Mouse (Mus musculus): ENCODE data around the gene Robo2. TPM values are rescaled to one million over a fixed set of nuclear protein-coding genes. Genes with fewer than 3 reads are reported as not detected.

Gene Robo2
- polyA plus RNA-seq, 1 experiment: not detected

- no peak for TF ChIP-seq GATA1 (IDR thresholded peaks at IDR 0.05; ENCODE audit: low read length)
Measured at GRCm38 (mm10) chr16:74182509-74183113, 229.0 kb downstream of the Robo2 start.

- no peak for TF ChIP-seq GATA1 (IDR thresholded peaks at IDR 0.05; ENCODE audit: low read length)
Measured at GRCm38 (mm10) chr16:74172673-74173072, 239.0 kb downstream of the Robo2 start.

- no peak for TF ChIP-seq GATA1 (IDR thresholded peaks at IDR 0.05; ENCODE audit: low read length)
Measured at GRCm38 (mm10) chr16:74169642-74170041, 242.0 kb downstream of the Robo2 start.

GRCm38 (mm10) chr16:74169121-74169520 lies 242.5 kb downstream of the Robo2 start:
- TF ChIP-seq GATA1 (IDR thresholded peaks at IDR 0.05; ENCODE audit: low read length): no peak

GRCm38 (mm10) chr16:74167832-74168231 lies 243.8 kb downstream of the Robo2 start:
- no peak for TF ChIP-seq GATA1 (IDR thresholded peaks at IDR 0.05; ENCODE audit: low read length)

GRCm38 (mm10) chr16:74162041-74162440 lies 249.6 kb downstream of the Robo2 start:
- no peak for TF ChIP-seq GATA1 (IDR thresholded peaks at IDR 0.05; ENCODE audit: low read length)

GRCm38 (mm10) chr16:74159189-74159588 lies 252.4 kb downstream of the Robo2 start:
- TF ChIP-seq GATA1 (IDR thresholded peaks at IDR 0.05; ENCODE audit: low read length): no peak

- no peak for TF ChIP-seq GATA1 (IDR thresholded peaks at IDR 0.05; ENCODE audit: low read length)
Measured at GRCm38 (mm10) chr16:74136181-74136580, 275.4 kb downstream of the Robo2 start.

GRCm38 (mm10) chr16:74132833-74133232 lies 278.8 kb downstream of the Robo2 start:
- no peak for TF ChIP-seq GATA1 (IDR thresholded peaks at IDR 0.05; ENCODE audit: low read length)

GRCm38 (mm10) chr16:74131370-74131769 lies 280.3 kb downstream of the Robo2 start:
- TF ChIP-seq GATA1 (IDR thresholded peaks at IDR 0.05; ENCODE audit: low read length): no peak

GRCm38 (mm10) chr16:74128443-74128983 lies 283.1 kb downstream of the Robo2 start:
- no peak for TF ChIP-seq GATA1 (IDR thresholded peaks at IDR 0.05; ENCODE audit: low read length)

- no peak for TF ChIP-seq GATA1 (IDR thresholded peaks at IDR 0.05; ENCODE audit: low read length)
Measured at GRCm38 (mm10) chr16:74113155-74113554, 298.5 kb downstream of the Robo2 start.

- no peak for TF ChIP-seq GATA1 (IDR thresholded peaks at IDR 0.05; ENCODE audit: low read length)
Measured at GRCm38 (mm10) chr16:74111101-74111500, 300.5 kb downstream of the Robo2 start.

- TF ChIP-seq GATA1 (IDR thresholded peaks at IDR 0.05; ENCODE audit: low read length): no peak
Measured at GRCm38 (mm10) chr16:74092997-74093801, 318.4 kb downstream of the Robo2 start.

GRCm38 (mm10) chr16:74089951-74090350 lies 321.7 kb downstream of the Robo2 start:
- no peak for TF ChIP-seq GATA1 (IDR thresholded peaks at IDR 0.05; ENCODE audit: low read length)

GRCm38 (mm10) chr16:74084188-74084587 lies 327.4 kb downstream of the Robo2 start:
- no peak for TF ChIP-seq GATA1 (IDR thresholded peaks at IDR 0.05; ENCODE audit: low read length)

GRCm38 (mm10) chr16:74072671-74073070 lies 339.0 kb downstream of the Robo2 start:
- no peak for TF ChIP-seq GATA1 (IDR thresholded peaks at IDR 0.05; ENCODE audit: low read length)

All from G1E-ER4 (cell line).